Mouse (Mus musculus) limb, embryonic 10.5 days (tissue): ENCODE measurements at regions not wholly inside any gene's neighbourhood (a gene's known extent, or its start where the extent isn't known, plus 50 kb on each side); places are given as distances from the start of the nearest gene placed in this dataset.

ENCODE experiments used
- DNase-seq: peaks from one replicate; pipeline ENCODE4 v3.0.0-alpha.2; 2017; ENCODE audit warnings: low spot score
- H3K27ac ChIP-seq: fragments of 300-500 bp; sonication (generic); 2 replicates; pipeline ENCODE4 v1.5.1; 2016; ENCODE audit warnings: mild to moderate bottlenecking
- H3K27me3 ChIP-seq: fragments of 300-500 bp; sonication (generic); 2 replicates; pipeline ENCODE4 v1.6.1; 2016; ENCODE audit warnings: low read depth, mild to moderate bottlenecking; ENCODE audit not compliant: poor library complexity, severe bottlenecking
- H3K36me3 ChIP-seq: fragments of 300-500 bp; sonication (generic); 2 replicates; pipeline ENCODE4 v1.6.1; 2016; ENCODE audit warnings: mild to moderate bottlenecking, moderate library complexity
- H3K4me1 ChIP-seq: fragments of 300-500 bp; sonication (generic); 2 replicates; pipeline ENCODE4 v1.6.1; 2016
- H3K4me3 ChIP-seq: fragments of 300-500 bp; sonication (generic); 2 replicates; pipeline ENCODE4 v1.5.1; 2016; ENCODE audit warnings: mild to moderate bottlenecking, moderate library complexity
- H3K9me3 ChIP-seq: fragments of 300-500 bp; sonication (generic); replicated peaks from 2 replicates; pipeline ENCODE4 v1.6.1; 2016; ENCODE audit warnings: mild to moderate bottlenecking
- WGBS: fragments of 180-500 bp; shearing (Covaris S2); methylation state at CpG from one replicate; pipeline ENCODE4 v1.1.7; 2016; 5-methylcytosine and 5-hydroxymethylcytosine counted together

- no peaks in the 10 kb centered on the region for H3K36me3 ChIP-seq
- H3K27ac ChIP-seq = no peak overlapping the region
- H3K4me3 ChIP-seq = no peak overlapping the region
- H3K27me3 ChIP-seq = no peaks in the 10 kb centered on the region
- no peaks in the 10 kb centered on the region for H3K4me1 ChIP-seq
- DNase-seq = no peak
- WGBS = 17% methylated on average over 1 of the region's 1 CpGs
- H3K9me3 ChIP-seq = no peaks in the 10 kb centered on the region
Observed at GRCm38 (mm10) chr13:82066174-82066573, 283.3 kb downstream of the Cetn3 start.

- DNase-seq = no peak
- Histone ChIP-seq H3K9me3 (no peaks in the 10 kb centered on the region), H3K27me3 (no peaks in the 10 kb centered on the region), H3K4me1 (no peaks in the 10 kb centered on the region), H3K27ac (no peak overlapping the region), H3K4me3 (no peak overlapping the region), H3K36me3 (no peaks in the 10 kb centered on the region)
- 87% methylated on average over 3 of the region's 3 CpGs for WGBS
Observed at GRCm38 (mm10) chr13:82066674-82067270, 283.9 kb downstream of the Cetn3 start.

GRCm38 (mm10) chr13:82072449-82072848 is 289.6 kb downstream of the Cetn3 start:
- H3K9me3 ChIP-seq = no peaks in the 10 kb centered on the region
- H3K27ac ChIP-seq = no peak overlapping the region
- no peaks in the 10 kb centered on the region for H3K4me1 ChIP-seq
- DNase-seq = no peak
- H3K27me3 ChIP-seq = no peaks in the 10 kb centered on the region
- 100% methylated on average over 1 of the region's 1 CpGs for WGBS
- no peaks in the 10 kb centered on the region for H3K36me3 ChIP-seq
- no peak overlapping the region for H3K4me3 ChIP-seq

DNA sequence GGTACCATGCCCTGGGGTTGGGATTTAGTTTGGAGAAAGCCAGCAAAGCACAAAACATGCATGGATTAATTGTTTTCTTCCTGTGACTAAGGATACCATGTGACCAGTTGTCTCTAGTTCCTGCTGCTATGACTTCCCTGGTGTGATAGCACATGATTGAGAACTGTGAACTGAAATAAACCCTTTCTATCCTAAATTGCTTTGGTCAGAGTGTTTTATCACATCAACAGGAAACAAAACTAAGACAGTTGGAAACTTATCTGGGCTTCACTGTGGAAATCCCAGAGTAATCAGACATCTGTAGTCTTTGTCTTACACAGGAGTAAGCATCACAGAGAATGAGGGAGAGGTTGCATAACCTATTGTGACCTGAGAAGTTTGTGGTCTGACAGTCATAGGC is 290.5 kb downstream of the Cetn3 start:
- H3K27me3 ChIP-seq = no peaks in the 10 kb centered on the region
- H3K4me1 ChIP-seq = no peaks in the 10 kb centered on the region
- DNase-seq = no peak
- no peak overlapping the region for H3K27ac ChIP-seq
- H3K9me3 ChIP-seq = no peaks in the 10 kb centered on the region
- H3K4me3 ChIP-seq = no peak overlapping the region
- H3K36me3 ChIP-seq = no peaks in the 10 kb centered on the region

GRCm38 (mm10) chr13:82081375-82081774 is 298.5 kb downstream of the Cetn3 start:
- DNase-seq = no peak
- WGBS = 95% methylated on average over 2 of the region's 2 CpGs
- Histone ChIP-seq H3K36me3 (no peaks in the 10 kb centered on the region), H3K27me3 (no peaks in the 10 kb centered on the region), H3K9me3 (no peaks in the 10 kb centered on the region), H3K4me3 (no peak overlapping the region), H3K27ac (no peak overlapping the region), H3K4me1 (no peaks in the 10 kb centered on the region)

DNA sequence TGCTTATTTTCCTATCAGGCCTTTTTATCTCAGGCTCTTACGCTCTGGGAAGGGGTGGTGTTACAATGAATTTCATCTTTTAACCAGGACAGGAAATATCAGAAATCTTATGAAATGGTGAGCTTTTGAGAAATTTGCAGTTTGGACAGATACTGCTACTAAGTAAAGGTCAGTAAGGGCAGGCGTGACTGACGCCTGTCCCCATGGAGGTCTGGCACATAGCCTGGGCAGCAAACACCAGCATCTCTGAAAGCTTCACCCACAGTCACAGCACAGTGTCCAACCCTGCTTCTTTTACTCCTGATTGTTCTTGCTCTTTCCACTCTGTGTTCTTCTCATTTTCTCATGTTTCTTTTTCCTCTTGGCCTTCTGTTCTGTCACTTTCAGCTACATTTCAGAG is 304.8 kb downstream of the Cetn3 start:
- H3K9me3 ChIP-seq = no peaks in the 10 kb centered on the region
- WGBS = 80% methylated on average over 3 of the region's 3 CpGs

DNA sequence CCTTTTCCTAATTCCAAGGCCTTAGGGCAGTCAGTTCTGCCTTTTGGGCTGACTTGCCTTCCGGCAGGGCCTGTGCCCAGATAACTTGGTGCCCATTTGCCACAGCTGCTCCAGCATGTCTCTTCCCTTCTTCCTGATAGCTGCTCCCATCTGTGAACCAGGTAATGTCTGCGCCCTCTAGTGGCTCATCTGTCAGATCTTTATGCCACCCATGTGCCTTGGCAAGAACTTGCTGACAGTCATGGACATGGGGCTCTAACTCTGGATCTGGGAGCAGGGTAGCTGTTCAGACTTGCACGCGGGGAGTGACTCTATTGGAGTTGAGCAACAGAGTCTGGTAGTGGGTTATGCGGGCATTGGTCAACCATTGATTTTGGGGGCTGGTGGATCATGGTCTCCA is 309.3 kb downstream of the Cetn3 start:
- WGBS = 77% methylated on average over 5 of the region's 5 CpGs
- Histone ChIP-seq H3K4me3 (no peak overlapping the region), H3K36me3 (no peaks in the 10 kb centered on the region), H3K9me3 (no peaks in the 10 kb centered on the region), H3K27ac (no peak overlapping the region), H3K27me3 (no peaks in the 10 kb centered on the region), H3K4me1 (no peaks in the 10 kb centered on the region)
- DNase-seq = no peak

More for the DNA sequence above, 304.8 kb downstream of the Cetn3 start:
- H3K27ac ChIP-seq = no peak overlapping the region
- no peaks in the 10 kb centered on the region for H3K36me3 ChIP-seq
- H3K4me1 ChIP-seq = no peaks in the 10 kb centered on the region
- no peaks in the 10 kb centered on the region for H3K27me3 ChIP-seq
- DNase-seq = no peak
- H3K4me3 ChIP-seq = no peak overlapping the region

- Histone ChIP-seq H3K4me1 (no peaks in the 10 kb centered on the region), H3K27me3 (no peaks in the 10 kb centered on the region), H3K27ac (no peak overlapping the region), H3K9me3 (no peaks in the 10 kb centered on the region), H3K36me3 (no peaks in the 10 kb centered on the region), H3K4me3 (no peak overlapping the region)
- no peak for DNase-seq
- 82% methylated on average over 2 of the region's 2 CpGs for WGBS
Observed at GRCm38 (mm10) chr13:82106032-82106431, 323.2 kb downstream of the Cetn3 start.

DNA sequence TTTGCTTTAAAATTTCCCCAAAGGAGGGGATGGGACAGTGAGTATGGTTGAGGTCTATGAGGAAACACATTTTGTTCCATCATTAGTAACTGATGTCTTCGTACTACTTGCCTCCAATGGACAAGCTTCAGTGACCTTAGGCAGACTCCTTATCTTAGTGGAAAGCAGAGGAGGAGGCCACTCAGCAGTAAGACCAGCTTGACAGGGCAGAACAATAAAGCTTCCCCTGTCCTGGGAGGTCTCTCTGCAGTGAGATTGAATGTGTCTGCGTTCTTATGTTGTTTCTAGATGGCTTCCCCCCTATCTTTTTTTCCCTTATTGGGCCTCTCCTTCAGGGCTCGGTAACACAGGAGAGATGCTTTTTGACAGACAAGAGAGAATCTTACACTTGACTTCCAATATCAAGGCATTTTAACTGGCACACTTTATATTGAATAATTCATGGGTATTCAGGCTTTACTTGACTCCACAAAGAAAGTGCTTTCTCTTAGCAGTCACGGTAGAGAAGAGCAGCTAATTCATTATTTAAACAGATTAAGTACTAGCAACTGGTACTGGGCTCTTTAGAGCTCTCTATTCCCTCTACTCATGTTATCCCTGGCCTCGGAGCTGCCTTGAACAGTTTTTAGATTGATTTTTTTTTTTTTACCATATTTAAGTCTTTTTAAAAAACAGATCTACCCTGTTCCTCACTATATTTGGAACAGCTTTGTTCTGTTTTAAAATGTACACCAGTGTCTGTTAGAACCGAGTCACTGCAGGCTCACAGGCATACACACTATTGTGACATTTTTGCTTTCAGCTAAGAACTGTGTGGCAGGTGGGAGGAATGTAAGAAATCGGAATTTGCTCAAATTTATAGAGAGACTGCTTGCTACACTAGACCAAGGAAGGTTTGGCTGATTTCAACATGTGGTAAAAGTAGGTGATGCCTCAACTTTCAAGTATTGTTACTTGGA is 347.2 kb downstream of the Cetn3 start:
- Histone ChIP-seq H3K36me3 (no peaks in the 10 kb centered on the region), H3K9me3 (no peaks in the 10 kb centered on the region), H3K27ac (no peak overlapping the region), H3K27me3 (no peaks in the 10 kb centered on the region), H3K4me1 (no peaks in the 10 kb centered on the region), H3K4me3 (no peak overlapping the region)
- WGBS = 80% methylated on average over 7 of the region's 7 CpGs
- DNase-seq = no peak
